Mouse (Mus musculus): ENCODE measurements around the gene Runx1. TPM values are rescaled to one million over a fixed set of nuclear protein-coding genes. Genes with fewer than 3 reads are reported as not detected.

Gene Runx1
- total RNA-seq, 2 experiments from 2014 or later = 0.88 to 1.3 TPM

- intact Hi-C loops (cut with DNase I) = loop anchor here (10.0 kb wide), 1 partner anchor 444 kb away; no protein-coding TSS in a partner anchor
- DNase-seq (ENCODE audit: extremely low spot score in 1 of 2, low spot score in 2 of 2) = no peak
These were observed 135.2 kb downstream of the Runx1 start for GRCm38 (mm10) chr16:92690759-92691158.

GRCm38 (mm10) chr16:92688941-92689340, 137.0 kb downstream of the Runx1 start:
- DNase-seq (ENCODE audit: extremely low spot score in 1 of 2, low spot score in 2 of 2) = no peak
- intact Hi-C loops (cut with DNase I) = no loop called here

GRCm38 (mm10) chr16:92686978-92687377, 139.0 kb downstream of the Runx1 start:
- intact Hi-C loops (cut with DNase I) = no loop called here
- no peak for DNase-seq (ENCODE audit: extremely low spot score in 1 of 2, low spot score in 2 of 2)

GRCm38 (mm10) chr16:92685766-92686315, 140.1 kb downstream of the Runx1 start:
- DNase-seq (ENCODE audit: extremely low spot score in 1 of 2, low spot score in 2 of 2) = no peak
- intact Hi-C loops (cut with DNase I) = no loop called here

- intact Hi-C loops (cut with DNase I) = no loop called here
- no peak for DNase-seq (ENCODE audit: extremely low spot score in 1 of 2, low spot score in 2 of 2)
These were observed 141.3 kb downstream of the Runx1 start for GRCm38 (mm10) chr16:92684423-92685211.

- no peak for DNase-seq (ENCODE audit: extremely low spot score in 1 of 2, low spot score in 2 of 2)
- intact Hi-C loops (cut with DNase I) = no loop called here
These were observed 149.3 kb downstream of the Runx1 start for GRCm38 (mm10) chr16:92676630-92677029.

- intact Hi-C loops (cut with DNase I) = no loop called here
These were observed 150.3 kb downstream of the Runx1 start for GRCm38 (mm10) chr16:92675677-92676076.

GRCm38 (mm10) chr16:92674916-92675450, 151.0 kb downstream of the Runx1 start:
- no peak for DNase-seq (ENCODE audit: extremely low spot score in 1 of 2, low spot score in 2 of 2)
- intact Hi-C loops (cut with DNase I) = no loop called here

More at GRCm38 (mm10) chr16:92675677-92676076, 150.3 kb downstream of the Runx1 start:
- DNase-seq (ENCODE audit: extremely low spot score in 1 of 2, low spot score in 2 of 2) = no peak

- intact Hi-C loops (cut with DNase I) = no loop called here
- no peak for DNase-seq (ENCODE audit: extremely low spot score in 1 of 2, low spot score in 2 of 2)
These were observed 151.7 kb downstream of the Runx1 start for GRCm38 (mm10) chr16:92674121-92674816.

GRCm38 (mm10) chr16:92668807-92669206, 157.1 kb downstream of the Runx1 start:
- intact Hi-C loops (cut with DNase I) = no loop called here

GRCm38 (mm10) chr16:92661757-92662156, 164.2 kb downstream of the Runx1 start:
- DNase-seq (ENCODE audit: extremely low spot score in 1 of 2, low spot score in 2 of 2) = no peak
- intact Hi-C loops (cut with DNase I) = no loop called here

More at GRCm38 (mm10) chr16:92668807-92669206, 157.1 kb downstream of the Runx1 start:
- no peak for DNase-seq (ENCODE audit: extremely low spot score in 1 of 2, low spot score in 2 of 2)

GRCm38 (mm10) chr16:92656750-92657149, 169.2 kb downstream of the Runx1 start:
- intact Hi-C loops (cut with DNase I) = no loop called here
- no peak for DNase-seq (ENCODE audit: extremely low spot score in 1 of 2, low spot score in 2 of 2)

- DNase-seq (ENCODE audit: extremely low spot score in 1 of 2, low spot score in 2 of 2) = peak in 1 of 2 experiments; percentile 36
- intact Hi-C loops (cut with DNase I) = no loop called here
These were observed 171.5 kb downstream of the Runx1 start for GRCm38 (mm10) chr16:92654294-92654950.

GRCm38 (mm10) chr16:92653816-92654215, 172.1 kb downstream of the Runx1 start:
- intact Hi-C loops (cut with DNase I) = no loop called here
- no peak for DNase-seq (ENCODE audit: extremely low spot score in 1 of 2, low spot score in 2 of 2)

- DNase-seq (ENCODE audit: extremely low spot score in 1 of 2, low spot score in 2 of 2) = no peak
- intact Hi-C loops (cut with DNase I) = no loop called here
These were observed 174.7 kb downstream of the Runx1 start for GRCm38 (mm10) chr16:92651256-92651655.

- intact Hi-C loops (cut with DNase I) = no loop called here
- DNase-seq (ENCODE audit: extremely low spot score in 1 of 2, low spot score in 2 of 2) = no peak
These were observed 179.8 kb downstream of the Runx1 start for GRCm38 (mm10) chr16:92646153-92646552.

- no peak for DNase-seq (ENCODE audit: extremely low spot score in 1 of 2, low spot score in 2 of 2)
- intact Hi-C loops (cut with DNase I) = no loop called here
These were observed 180.4 kb downstream of the Runx1 start for GRCm38 (mm10) chr16:92645423-92646115.

GRCm38 (mm10) chr16:92644718-92645422, 181.1 kb downstream of the Runx1 start:
- no peak for DNase-seq (ENCODE audit: extremely low spot score in 1 of 2, low spot score in 2 of 2)
- intact Hi-C loops (cut with DNase I) = no loop called here
